26 mouse cellular contexts compared by ENCODE assay signal in genomic region chr1:184716117-184716516, GRCm38 (mm10). TPM values are rescaled to one million over a fixed set of nuclear protein-coding genes. Genes with fewer than 3 reads are reported as not detected.
A peak's percentile ranks its signal among the peaks of the same experiment; 100 is the strongest.
DNase-seq lines count a peak whose midpoint lies in the region; ATAC-seq and TF ChIP-seq lines count a peak whose summit lies in the region.
"Had no signal": no experiment of that assay in that cellular context is flagged by ENCODE, and none has a peak within 500 bp of the region (broad histone marks: within the 10 kb centered on the region; RNA-seq: fewer than 3 reads in every experiment).

No protein-coding gene starts in this region.

- no peaks in the 10 kb centered on the region for H3K4me1 ChIP-seq in forebrain, postnatal 0 days (ENCODE audit: insufficient read depth)
- H3K4me1 ChIP-seq in forebrain, embryonic 12.5 days: peaks cover 9% of the 10 kb centered on the region
- no peaks in the 10 kb centered on the region for H3K4me1 ChIP-seq in limb, embryonic 11.5 days (ENCODE audit: control insufficient read depth, insufficient read depth, low read length)
- peaks cover 25% of the 10 kb centered on the region for H3K4me1 ChIP-seq in limb, embryonic 10.5 days
- H3K4me1 ChIP-seq: embryonic facial prominence, embryonic 12.5 days; hindbrain, embryonic 13.5 days; liver, embryonic 12.5 days had no signal

- no peak for TF ChIP-seq CTCF in forebrain, postnatal 0 days (IDR thresholded peaks at IDR 0.05; ENCODE audit: low read depth)

- no peak for ATAC-seq in forebrain, postnatal 0 days
- no peak for ATAC-seq in forebrain, embryonic 12.5 days (ENCODE audit: low FRiP score)
- no peak for ATAC-seq in limb, embryonic 11.5 days (ENCODE audit: insufficient number of reproducible peaks, low FRiP score, low TSS enrichment, low read depth)
- ATAC-seq in common myeloid progenitor, adult 5-6 weeks (replicated peaks; ENCODE audit: low read depth, poor library complexity, severe bottlenecking): peak; percentile 57
- ATAC-seq in megakaryocyte, adult 5-6 weeks (ENCODE audit: poor library complexity, severe bottlenecking): 0 out of 2 replicates have a peak, but pooled peaks have one; percentile 33
- ATAC-seq: liver, embryonic 12.5 days; liver, postnatal 0 days had no signal

- DNase-seq in forebrain, postnatal 0 days: peak; percentile 6
- DNase-seq in limb, embryonic 11.5 days (ENCODE audit: low spot score): peak; percentile 32
- no peak for DNase-seq in limb, embryonic 10.5 days (ENCODE audit: low spot score)
- no peak for DNase-seq in layer of hippocampus, adult 9-10 months (ENCODE audit: low spot score)
- DNase-seq: adrenal gland, adult 8-10 months; cerebellum, adult 2 months; cerebellum, postnatal 14 days; gastrocnemius, postnatal 14 days; heart, adult 18-20 months; heart, postnatal 10 days; kidney, adult 11 months; kidney, postnatal 14 days; liver, postnatal 0 days; lung, postnatal 36 days; right cerebral cortex, adult 18-20 months; spleen, adult 18-20 months; thymus, postnatal 25 days had no signal

- no peaks in the 10 kb centered on the region for H3K9me3 ChIP-seq in forebrain, postnatal 0 days (ENCODE audit: low read length)
- H3K9me3 ChIP-seq in forebrain, embryonic 12.5 days: no peaks in the 10 kb centered on the region
- H3K9me3 ChIP-seq in limb, embryonic 11.5 days (ENCODE audit: control insufficient read depth, low read length): no peaks in the 10 kb centered on the region
- H3K9me3 ChIP-seq in limb, embryonic 10.5 days (replicated peaks): no peaks in the 10 kb centered on the region
- H3K9me3 ChIP-seq: embryonic facial prominence, embryonic 12.5 days; G1E; hindbrain, embryonic 13.5 days; liver, embryonic 12.5 days had no signal

- no peaks in the 10 kb centered on the region for H3K36me3 ChIP-seq in forebrain, postnatal 0 days (ENCODE audit: insufficient read depth)
- no peaks in the 10 kb centered on the region for H3K36me3 ChIP-seq in forebrain, embryonic 12.5 days (replicated peaks)
- H3K36me3 ChIP-seq in limb, embryonic 11.5 days (ENCODE audit: control insufficient read depth, insufficient read depth, low read length): no peaks in the 10 kb centered on the region
- H3K36me3 ChIP-seq in limb, embryonic 10.5 days: no peaks in the 10 kb centered on the region
- H3K36me3 ChIP-seq: embryonic facial prominence, embryonic 12.5 days; G1E; heart, embryonic 13.5 days; hindbrain, embryonic 13.5 days; liver, embryonic 12.5 days had no signal

- peaks cover 70% of the 10 kb centered on the region for H3K27me3 ChIP-seq in forebrain, postnatal 0 days (ENCODE audit: insufficient read depth, low read length)
- peaks cover 93% of the 10 kb centered on the region for H3K27me3 ChIP-seq in forebrain, embryonic 12.5 days
- peaks cover 66% of the 10 kb centered on the region for H3K27me3 ChIP-seq in limb, embryonic 11.5 days (ENCODE audit: control insufficient read depth, insufficient read depth, low read length)
- peaks cover 100% of the 10 kb centered on the region for H3K27me3 ChIP-seq in limb, embryonic 10.5 days (ENCODE audit: low read depth, poor library complexity, severe bottlenecking)

- H3K9ac ChIP-seq in forebrain, postnatal 0 days: no peak overlapping the region
- no peak overlapping the region for H3K9ac ChIP-seq in forebrain, embryonic 12.5 days
- H3K9ac ChIP-seq in limb, embryonic 11.5 days (ENCODE audit: low read length): no peak overlapping the region
- H3K9ac ChIP-seq: embryonic facial prominence, embryonic 12.5 days; heart, embryonic 13.5 days; hindbrain, embryonic 13.5 days; liver, embryonic 12.5 days; liver, postnatal 0 days had no signal

- H3K4me2 ChIP-seq in forebrain, postnatal 0 days (ENCODE audit: low read depth): no peak overlapping the region
- H3K4me2 ChIP-seq in forebrain, embryonic 12.5 days: no peak overlapping the region
- H3K4me2 ChIP-seq in limb, embryonic 11.5 days (ENCODE audit: low read depth, severe bottlenecking): no peak overlapping the region
- H3K4me2 ChIP-seq: embryonic facial prominence, embryonic 12.5 days; heart, embryonic 13.5 days; hindbrain, embryonic 13.5 days; liver, embryonic 12.5 days had no signal

- H3K4me3 ChIP-seq in forebrain, postnatal 0 days (ENCODE audit: low read depth, low read length): no peak overlapping the region
- H3K4me3 ChIP-seq in forebrain, embryonic 12.5 days (replicated peaks): no peak overlapping the region
- no peak overlapping the region for H3K4me3 ChIP-seq in limb, embryonic 11.5 days (ENCODE audit: low read depth, low read length)
- H3K4me3 ChIP-seq in limb, embryonic 10.5 days: no peak overlapping the region
- H3K4me3 ChIP-seq: embryonic facial prominence, embryonic 12.5 days; heart, embryonic 13.5 days; hindbrain, embryonic 13.5 days; left cerebral cortex, adult 2 months; liver, embryonic 12.5 days had no signal

- H3K27ac ChIP-seq in forebrain, postnatal 0 days (ENCODE audit: low read depth, low read length): no peak overlapping the region
- no peak overlapping the region for H3K27ac ChIP-seq in forebrain, embryonic 12.5 days
- no peak overlapping the region for H3K27ac ChIP-seq in limb, embryonic 11.5 days (replicated peaks; ENCODE audit: low read depth, low read length)
- H3K27ac ChIP-seq in limb, embryonic 10.5 days: no peak overlapping the region
- H3K27ac ChIP-seq: embryonic facial prominence, embryonic 12.5 days; heart, embryonic 13.5 days; hindbrain, embryonic 13.5 days; left cerebral cortex, adult 2 months; liver, embryonic 12.5 days had no signal

- WGBS in forebrain, postnatal 0 days: 3% methylated on average over 6 of the region's 6 CpGs
- 1% methylated on average over 6 of the region's 6 CpGs for WGBS in forebrain, embryonic 12.5 days
- 2% methylated on average over 6 of the region's 6 CpGs for WGBS in limb, embryonic 11.5 days
- WGBS in limb, embryonic 10.5 days: under 1% methylated on average over 6 of the region's 6 CpGs

RNA-seq across cellular contexts. Expression of gene Hlx, which starts 16.3 kb away (rescaled TPM):
- 1.2 and 2.8 TPM in 2 replicates for total RNA-seq in forebrain, postnatal 0 days (2014; rRNA removed)
- polyA plus RNA-seq in forebrain, postnatal 0 days (2015; fragmentation: Nextera tagmentation; extraction: Ambion mirVana): 1.6 and 2.4 TPM in 2 replicates
- polyA plus RNA-seq in forebrain, embryonic 12.5 days (2016; fragmentation: Nextera tagmentation; extraction: Ambion mirVana): 2.7 and 3.1 TPM in 2 replicates
- polyA plus RNA-seq in limb, embryonic 11.5 days (2014; fragmentation: Nextera tagmentation; extraction: Ambion mirVana): 10.5 and 12.8 TPM in 2 replicates
- 7.2 and 9.5 TPM in 2 replicates for polyA plus RNA-seq in limb, embryonic 10.5 days (2016; fragmentation: Nextera tagmentation; extraction: Ambion mirVana)
- total RNA-seq in common myeloid progenitor, adult 5-6 weeks (2017): 4.6 and 10.8 TPM in 2 replicates
- total RNA-seq in megakaryocyte, adult 5-6 weeks (2015): 29.3 and 39.3 TPM in 2 replicates
- total RNA-seq in megakaryocyte, adult 5-6 weeks (2017): 23.3 and 27.1 TPM in 2 replicates

Comparison
In these comparisons a context has a peak if more than half of its experiments do, and no peak if none do; other contexts are left out.
1. DNase-seq: peak in forebrain, postnatal 0 days (single experiment) and limb, embryonic 11.5 days (single experiment); none in limb, embryonic 10.5 days (single experiment) and layer of hippocampus, adult 9-10 months (single experiment).
2. ATAC-seq: peak in common myeloid progenitor, adult 5-6 weeks (single experiment) and megakaryocyte, adult 5-6 weeks (single experiment); none in forebrain, postnatal 0 days (single experiment), forebrain, embryonic 12.5 days (single experiment) and limb, embryonic 11.5 days (single experiment).